Mouse (Mus musculus) Patski (cell line): ENCODE data around the gene Decr2. TPM values are rescaled to one million over a fixed set of nuclear protein-coding genes. Genes with fewer than 3 reads are reported as not detected.
A peak's percentile ranks its signal among the peaks of the same experiment; 100 is the strongest.
"Not testable (repeated sequence)": the region's sequence is repeated elsewhere in the genome, so short reads cannot be mapped to it uniquely, and the experiment has no call there.

Source experiments
- ATAC-seq: fragments of 100-300 bp; one replicate; pipeline ENCODE4 v1.8.0; 2021
- CTCF ChIA-PET: fragments of 350-600 bp; sonication (Branson Sonifier 250); formaldehyde crosslinking; loops from one replicate; lab custom pipeline; 2022; ENCODE audit warnings: inconsistent platforms; lab: Charles Lee
- POLR2A ChIA-PET: fragments of 350-600 bp; sonication (Branson Sonifier 250); formaldehyde crosslinking; loops from one replicate; lab custom pipeline; 2022; ENCODE audit warnings: antibody characterized with exemption, inconsistent platforms; lab: Charles Lee
- DNase-seq: peaks from one replicate; pipeline ENCODE4 v3.0.0-alpha.2; 2011; ENCODE audit warnings: low read depth, low spot score
- H3K27me3 ChIP-seq: fragments of 371-371 bp; one replicate; pipeline ENCODE4 v1.5.1; 2021
- CTCF ChIP-seq: fragments of 100-300 bp; IDR thresholded peaks from one replicate; pipeline ENCODE4 v1.5.1; 2021
- in situ Hi-C: fragments of 300-500 bp; cut with MboI; formaldehyde crosslinking; loops from 3 replicates; pipeline ENCODE4 v1.11.1; 2018; ENCODE audit warnings: low pct_unique_long_range_greater_than_20kb, mixed read lengths
- polyA plus RNA-seq: library from polyadenylated mRNA; unstranded; gene quantifications from one replicate; pipeline ENCODE4 v1.2.3, GENCODE M21; 2021

Gene Decr2
- polyA plus RNA-seq, 1 experiment from 2014 or later: 42.4 TPM

DNA sequence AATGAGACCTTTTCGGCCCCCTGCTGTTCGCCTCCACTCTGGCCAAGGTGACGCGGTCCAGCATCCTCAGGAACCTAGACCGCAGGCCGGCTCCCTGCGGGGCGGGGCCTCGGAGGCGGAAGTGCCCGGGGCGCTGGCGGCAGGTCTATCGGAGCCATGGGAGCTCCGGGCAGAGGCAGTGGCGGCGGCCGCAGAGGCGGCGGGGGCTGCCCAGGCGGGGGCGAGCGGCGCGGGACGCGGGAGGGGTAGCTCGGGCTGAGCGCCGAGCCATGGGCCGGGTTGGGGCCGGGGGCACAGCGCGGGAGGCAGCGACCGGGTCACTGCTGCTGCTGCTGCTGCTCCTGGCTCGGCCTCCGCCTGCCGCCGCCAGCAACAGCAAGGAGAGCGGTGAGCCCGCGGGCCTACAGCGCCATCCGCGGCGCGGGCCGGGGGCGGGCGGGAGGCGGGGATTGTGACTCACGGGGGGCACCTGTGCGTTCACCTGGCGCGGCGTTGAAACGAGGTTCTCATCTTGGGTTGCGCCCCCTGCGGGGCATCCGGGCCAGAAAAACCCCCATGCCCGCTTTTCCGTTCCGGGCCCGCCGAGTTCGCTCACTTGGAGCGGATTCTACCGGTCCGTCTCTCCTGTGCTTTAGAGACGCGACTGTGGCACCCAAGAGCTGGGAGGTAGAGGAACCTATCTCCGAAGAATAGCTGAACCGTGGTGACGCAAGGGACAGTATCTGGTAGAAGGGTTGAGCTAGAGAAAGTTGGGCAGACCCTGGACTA, 23.2 kb upstream of the Decr2 start, which contains the start of gene Tmem8:
Tmem8 (plus strand) TSS at position 119 of the 768 bp plus-strand sequence.
- ChIA-PET POLR2A (interaction anchor here (0.5 to 1.2 kb wide), 2 partner anchors 11 to 93 kb away, joined by 3 to 5 read pairs; no protein-coding TSS in a partner anchor), CTCF (interaction anchor here (1.3 to 1.9 kb wide), 3 partner anchors 12 to 130 kb away, joined by 4 read pairs; partner anchors contain the start of gene Fam234a)
- TF ChIP-seq CTCF: no peak
- DNase-seq (no peak), ATAC-seq (peak; percentile 23)
- no peaks in the 10 kb centered on the region for H3K27me3 ChIP-seq
- in situ Hi-C loops: no loop called here

DNA sequence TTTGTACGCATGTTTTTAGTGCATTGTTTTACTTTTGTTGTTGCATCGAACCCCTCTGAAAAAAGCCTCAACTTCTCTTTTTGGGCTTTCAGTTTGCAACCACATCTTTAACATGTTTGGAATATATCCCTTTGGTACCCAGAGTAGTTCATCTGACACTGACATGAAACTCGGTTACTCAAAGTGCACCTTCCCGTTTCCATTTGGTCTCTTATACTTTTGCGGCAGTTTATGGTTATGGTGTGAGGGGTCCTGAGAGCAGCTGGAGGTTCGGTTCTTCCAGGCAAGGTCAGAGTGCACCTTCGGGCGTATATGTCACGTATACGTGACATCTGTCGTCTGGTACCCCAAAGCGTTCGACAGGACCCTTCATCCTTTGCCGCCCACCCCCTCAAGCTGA, 22.6 kb upstream of the Decr2 start:
- CTCF ChIA-PET: interaction anchor here (1.3 to 1.9 kb wide), 2 partner anchors 12 to 103 kb away, joined by 4 read pairs; no protein-coding TSS in a partner anchor
- TF ChIP-seq CTCF: no peak
- POLR2A ChIA-PET: interaction anchor here (0.6 to 1.2 kb wide), 2 partner anchors 10 to 825 kb away, joined by 3 read pairs; no protein-coding TSS in a partner anchor
- ATAC-seq: no peak
- no peaks in the 10 kb centered on the region for H3K27me3 ChIP-seq
- DNase-seq: no peak
- in situ Hi-C loops: no loop called here

DNA sequence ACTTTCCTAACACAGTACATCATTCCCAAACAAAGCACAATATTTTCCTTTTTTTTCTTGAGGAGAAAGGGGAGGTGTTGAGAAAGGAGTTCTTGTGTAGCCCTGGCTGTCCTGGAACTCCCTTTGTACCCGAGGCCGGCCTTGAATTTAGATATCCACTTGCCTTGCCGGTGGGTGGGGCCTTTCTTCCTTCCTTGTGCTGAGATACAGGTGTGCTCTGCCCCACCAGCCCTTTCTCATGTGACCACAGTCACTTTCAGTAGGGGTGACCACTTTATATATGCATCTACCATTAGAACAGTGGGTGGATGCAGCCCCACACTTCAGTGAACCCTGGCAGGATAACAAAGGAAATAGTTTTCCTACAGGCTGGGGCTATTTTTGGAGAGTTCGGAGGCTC, 21.6 kb upstream of the Decr2 start:
- CTCF ChIA-PET: no interaction called here
- ATAC-seq (no peak), DNase-seq (no peak)
- POLR2A ChIA-PET: no interaction called here
- no peaks in the 10 kb centered on the region for H3K27me3 ChIP-seq
- no peak for TF ChIP-seq CTCF
- in situ Hi-C loops: no loop called here

DNA sequence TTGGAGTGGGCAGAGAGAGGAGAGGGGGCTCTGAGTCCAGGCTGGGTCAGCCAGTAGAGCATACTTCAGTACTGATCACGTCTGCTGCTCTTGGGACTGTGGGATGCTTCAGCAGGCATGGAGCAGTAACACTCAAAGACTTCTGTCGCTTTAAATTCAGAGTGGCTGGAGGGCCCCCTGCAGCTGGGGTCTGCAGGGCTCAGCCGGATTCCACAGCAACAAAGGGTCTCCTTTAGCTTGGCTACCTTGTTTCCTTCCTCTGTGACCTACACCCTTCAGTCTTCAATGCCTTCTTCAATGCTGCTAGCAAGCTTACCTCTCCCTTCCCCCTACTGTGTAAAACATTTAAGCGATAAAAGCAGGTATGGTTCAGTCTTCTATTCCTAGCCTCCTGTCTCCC, 20.9 kb upstream of the Decr2 start:
- CTCF ChIA-PET: no interaction called here

DNA sequence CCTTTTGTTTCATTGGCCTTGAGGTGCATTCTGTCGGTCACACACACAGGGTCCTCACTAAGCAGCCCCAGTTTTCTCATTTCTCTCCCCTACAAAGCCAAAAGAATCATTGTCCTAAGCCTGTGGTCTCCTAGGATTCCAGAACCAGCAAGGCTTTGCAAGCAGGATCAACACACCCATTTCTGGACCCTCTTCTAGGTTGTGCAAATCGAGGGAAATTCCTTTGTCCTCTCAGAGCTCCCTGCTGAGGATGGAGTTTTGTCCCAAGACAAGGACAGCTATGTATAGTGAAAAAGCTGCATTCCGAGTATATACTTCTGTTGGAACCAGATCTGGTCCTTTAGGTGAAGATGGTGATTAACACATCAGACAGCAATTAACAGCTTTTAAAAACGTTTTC, 20.0 kb upstream of the Decr2 start:
- in situ Hi-C loops: no loop called here
- DNase-seq: no peak
- ChIA-PET CTCF (no interaction called here), POLR2A (interaction anchor here (0.6 kb wide), 1 partner anchor 54 kb away, joined by 4 read pairs; no protein-coding TSS in a partner anchor)
- TF ChIP-seq CTCF: no peak
- no peaks in the 10 kb centered on the region for H3K27me3 ChIP-seq
- ATAC-seq: no peak

More for the DNA sequence above, 20.9 kb upstream of the Decr2 start:
- no peak for ATAC-seq
- no peaks in the 10 kb centered on the region for H3K27me3 ChIP-seq
- POLR2A ChIA-PET: no interaction called here
- TF ChIP-seq CTCF: no peak
- in situ Hi-C loops: no loop called here
- no peak for DNase-seq

DNA sequence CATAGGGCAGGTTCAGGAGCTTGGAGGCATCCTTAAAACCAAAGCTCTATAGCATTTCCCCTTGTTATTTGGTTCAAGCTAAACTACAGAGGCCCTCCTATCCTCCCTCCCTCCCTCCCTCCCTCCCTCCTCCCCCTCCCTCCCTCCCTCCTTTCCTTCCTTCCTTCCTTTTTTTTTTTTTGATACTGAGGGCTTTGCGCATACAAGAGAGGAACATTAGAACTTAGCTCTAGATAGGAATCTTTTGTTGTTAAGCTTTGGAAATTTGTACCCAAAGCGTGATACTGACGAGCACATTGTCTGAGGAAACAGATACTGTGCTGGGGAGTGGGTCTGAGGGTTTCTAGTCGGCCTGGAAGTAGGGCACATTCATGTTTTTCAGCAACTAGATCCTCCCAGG, 15.5 kb upstream of the Decr2 start:
- DNase-seq (no peak), ATAC-seq (no peak)
- ChIA-PET CTCF (interaction anchor here (1.7 kb wide), 1 partner anchor 9 kb away, joined by 3 read pairs; no protein-coding TSS in a partner anchor), POLR2A (no interaction called here)
- no peaks in the 10 kb centered on the region for H3K27me3 ChIP-seq
- in situ Hi-C loops: no loop called here
- TF ChIP-seq CTCF: no peak

DNA sequence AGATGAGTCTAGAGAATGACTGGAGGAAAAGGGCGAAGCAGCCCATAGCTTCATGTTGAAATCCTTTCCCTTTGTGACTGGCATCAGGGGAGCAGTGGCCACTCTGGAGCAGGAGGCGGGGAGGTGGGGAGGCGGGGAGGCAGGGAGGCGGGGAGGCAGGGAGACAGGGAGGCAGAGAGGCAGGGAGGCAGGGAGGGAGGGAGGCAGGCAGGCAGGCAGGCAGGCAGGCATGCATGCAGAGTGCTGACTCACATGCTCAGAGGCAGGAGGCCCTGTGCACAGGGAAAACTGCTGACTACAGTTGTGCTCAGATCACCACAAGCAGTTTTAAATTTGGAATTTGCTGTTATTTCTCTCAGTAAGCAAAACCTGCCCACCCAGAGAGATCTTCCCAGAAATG, 11.3 kb upstream of the Decr2 start:
- DNase-seq (no peak), ATAC-seq (peak; percentile 84)
- in situ Hi-C loops: no loop called here
- CTCF ChIA-PET: interaction anchor here (1.1 to 1.7 kb wide), 2 partner anchors 11 kb away, joined by 4 read pairs; partner anchors contain the start of genes Decr2 and Tmem8
- POLR2A ChIA-PET: no interaction called here
- TF ChIP-seq CTCF: no peak
- H3K27me3 ChIP-seq: no peaks in the 10 kb centered on the region

DNA sequence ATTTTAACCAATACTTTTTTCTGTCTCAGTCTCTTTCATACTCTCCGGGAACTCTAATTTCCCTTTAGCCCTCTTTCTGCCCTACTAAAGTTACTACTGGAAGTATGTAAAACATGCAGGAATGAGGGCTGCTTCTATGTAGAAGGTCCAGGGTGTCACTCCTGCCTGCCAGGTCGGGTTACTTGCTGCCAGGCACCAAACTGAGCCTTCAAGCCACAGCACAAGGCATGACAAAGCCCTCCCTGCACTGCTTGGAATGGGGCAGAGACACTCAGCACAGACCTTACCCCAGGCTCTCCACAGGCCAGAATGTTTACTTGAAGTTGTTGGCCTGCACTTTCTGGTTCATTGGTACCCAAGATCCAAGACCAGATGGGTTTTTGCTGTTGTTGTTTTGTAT, 10.0 kb upstream of the Decr2 start:
- CTCF ChIA-PET: interaction anchor here (1.1 to 1.7 kb wide), 2 partner anchors 10 to 13 kb away, joined by 4 read pairs; partner anchors contain the start of genes Decr2 and Tmem8
- no peak for TF ChIP-seq CTCF
- DNase-seq (no peak), ATAC-seq (no peak)
- POLR2A ChIA-PET: no interaction called here
- peaks cover under 1% of the 10 kb centered on the region for H3K27me3 ChIP-seq
- in situ Hi-C loops: no loop called here

DNA sequence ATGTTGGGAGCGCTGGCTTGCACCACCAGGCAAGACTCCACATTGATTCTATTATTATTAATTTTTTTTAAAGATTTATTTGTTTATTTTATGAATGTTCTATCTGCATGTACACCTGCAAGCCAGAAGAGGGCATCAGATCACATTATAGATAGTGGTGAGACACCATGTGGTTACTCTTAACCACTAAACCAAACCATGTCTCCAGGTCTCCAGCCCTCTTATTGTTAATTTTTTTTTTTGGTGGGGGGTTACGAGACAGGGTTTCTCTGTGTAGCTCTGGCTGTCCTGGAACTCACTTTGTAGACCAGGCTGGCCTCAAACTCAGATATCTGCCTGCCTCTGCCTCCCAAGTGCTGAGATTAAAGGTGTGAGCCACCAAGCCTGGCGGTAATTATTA, 9.2 kb upstream of the Decr2 start:
- in situ Hi-C loops, DNase-seq, POLR2A ChIA-PET, ATAC-seq, H3K27me3 ChIP-seq: not testable (repeated sequence)
- CTCF ChIA-PET: interaction anchor here (0.7 kb wide), 1 partner anchor 9 kb away, joined by 3 read pairs; no protein-coding TSS in a partner anchor
- TF ChIP-seq CTCF: peak; percentile 46

DNA sequence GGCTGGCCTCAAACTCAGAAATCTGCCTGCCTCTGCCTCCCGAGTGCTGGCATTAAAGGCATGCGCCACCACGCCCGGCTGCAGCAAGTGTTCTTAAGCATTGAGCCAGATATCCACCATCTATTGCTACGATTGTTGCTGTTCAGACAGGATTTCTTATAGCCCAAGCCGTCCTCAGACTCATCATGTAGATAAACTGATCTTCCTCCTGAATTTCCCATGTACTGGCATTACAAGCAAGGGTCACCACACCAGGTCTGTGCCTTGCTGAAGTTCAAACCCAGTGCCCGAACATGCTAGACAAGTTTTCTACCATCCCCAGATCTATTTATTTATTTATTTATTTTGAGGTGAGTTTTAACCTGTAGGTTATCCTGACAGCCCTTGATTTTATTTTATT, 8.3 kb upstream of the Decr2 start:
- ChIA-PET CTCF (interaction anchor here (1.2 kb wide), 1 partner anchor 57 kb away, joined by 3 read pairs; no protein-coding TSS in a partner anchor), POLR2A (no interaction called here)
- peaks cover 9% of the 10 kb centered on the region for H3K27me3 ChIP-seq
- TF ChIP-seq CTCF: peak; percentile 6
- in situ Hi-C loops: no loop called here
- ATAC-seq (no peak), DNase-seq (no peak)
